Mouse (Mus musculus) adrenal gland, postnatal 14 days (tissue): ENCODE data around the gene Sntb2. TPM values are rescaled to one million over a fixed set of nuclear protein-coding genes. Genes with fewer than 3 reads are reported as not detected.
"Not testable (repeated sequence)": the region's sequence is repeated elsewhere in the genome, so short reads cannot be mapped to it uniquely, and the experiment has no call there.

ENCODE experiments used
- DNase-seq: peaks from one replicate; pipeline ENCODE4 v3.0.0; 2021; ENCODE audit warnings: mixed read lengths
- total RNA-seq: library from RNA; stranded (reverse); gene quantifications from 2 replicates; pipeline ENCODE4 v1.2.3, GENCODE M21; 2021

Gene Sntb2
- total RNA-seq, 1 experiment from 2014 or later = 24.2 TPM

GRCm38 (mm10) chr8:107033609-107034008 lies 98.1 kb downstream of the Sntb2 start:
- not testable (repeated sequence) for DNase-seq

- no peak for DNase-seq
Measured at GRCm38 (mm10) chr8:107035641-107036040, 100.1 kb downstream of the Sntb2 start.

GRCm38 (mm10) chr8:107036626-107037025 lies 101.1 kb downstream of the Sntb2 start:
- peak; percentile 59 for DNase-seq

DNA sequence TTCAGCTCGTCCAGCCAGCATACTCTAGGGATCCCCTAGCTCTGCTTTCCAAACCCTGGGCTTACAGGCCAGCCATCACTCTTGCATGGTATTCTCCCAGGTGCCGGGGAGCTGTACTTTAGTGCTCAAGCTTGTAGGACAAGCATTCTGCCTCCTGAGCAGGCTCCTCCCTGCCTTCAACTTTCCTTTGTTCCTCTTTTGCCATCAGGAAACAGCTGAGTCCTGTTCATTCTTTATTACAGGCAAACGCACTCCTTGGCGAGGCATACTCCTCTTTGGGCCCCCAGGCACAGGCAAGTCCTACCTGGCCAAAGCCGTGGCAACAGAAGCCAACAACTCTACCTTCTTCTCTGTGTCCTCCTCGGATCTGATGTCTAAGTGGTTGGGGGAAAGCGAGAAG lies 105.1 kb downstream of the Sntb2 start:
- DNase-seq = no peak

- no peak for DNase-seq
Measured at GRCm38 (mm10) chr8:107045478-107045877, 109.9 kb downstream of the Sntb2 start.

DNA sequence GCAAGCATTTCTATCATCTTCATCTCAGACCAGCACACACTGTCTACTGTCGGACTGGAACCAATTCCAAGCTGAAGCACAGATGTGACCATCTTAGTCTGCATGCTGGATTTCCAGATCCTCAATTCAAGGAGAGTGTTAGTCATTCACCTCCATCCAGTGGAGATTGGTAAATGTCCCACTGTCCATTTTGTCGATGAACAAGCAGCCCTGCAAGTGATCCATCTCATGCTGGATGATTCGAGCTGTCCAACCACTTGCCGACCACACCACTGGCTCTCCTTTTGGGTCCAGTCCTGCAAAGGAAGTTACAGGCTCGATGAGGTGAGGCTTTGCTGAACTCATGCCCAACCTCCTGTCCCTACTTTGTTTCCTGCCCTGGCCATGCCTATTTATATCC lies 111.4 kb downstream of the Sntb2 start:
- DNase-seq = no peak

DNA sequence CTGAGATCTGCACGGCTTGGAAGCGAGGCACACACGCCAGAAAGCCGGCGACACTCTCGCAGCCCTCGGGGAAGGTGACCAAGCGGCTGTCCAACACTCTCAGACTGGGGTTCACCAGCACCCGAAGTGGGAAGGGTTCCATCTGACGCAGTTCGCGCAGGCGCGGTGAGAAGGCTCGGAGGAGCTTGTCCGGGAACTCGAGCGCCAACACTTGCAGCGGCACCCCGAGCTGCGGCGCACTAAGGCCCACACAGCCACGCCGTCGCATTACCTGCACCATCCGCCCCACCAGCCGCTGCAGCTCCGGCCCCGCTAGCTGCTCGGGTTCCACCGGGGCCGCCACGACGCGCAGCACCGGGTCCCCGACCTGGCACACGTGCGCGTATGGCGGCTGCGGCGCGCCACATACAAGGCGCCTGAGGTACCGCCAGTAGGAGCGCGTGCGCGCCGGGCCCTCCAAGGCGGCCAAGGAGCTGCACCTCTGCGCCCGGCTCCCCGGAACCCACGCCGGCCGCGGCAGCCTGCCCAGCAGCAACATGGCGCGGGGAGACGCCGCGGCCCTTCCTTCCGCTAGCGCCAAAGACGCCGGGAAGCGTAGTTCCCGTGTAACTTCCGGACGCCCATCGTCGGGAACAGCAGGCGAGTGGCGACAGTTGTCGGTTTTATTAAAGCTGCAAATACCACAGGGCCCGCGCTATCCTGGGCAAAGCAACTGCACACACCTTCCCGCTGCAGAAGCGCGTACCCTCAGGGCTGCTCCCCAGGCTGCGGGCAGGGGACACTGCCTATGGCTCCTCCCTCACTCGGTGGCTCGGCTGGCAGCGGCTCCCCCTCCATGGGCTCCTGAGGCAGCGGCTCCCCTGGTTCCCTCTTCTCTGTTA lies 112.8 kb downstream of the Sntb2 start, which contains the start of gene Pdf:
Pdf (minus strand) TSS at position 554 of the 881 bp plus-strand sequence.
- peak; percentile 93 for DNase-seq

DNA sequence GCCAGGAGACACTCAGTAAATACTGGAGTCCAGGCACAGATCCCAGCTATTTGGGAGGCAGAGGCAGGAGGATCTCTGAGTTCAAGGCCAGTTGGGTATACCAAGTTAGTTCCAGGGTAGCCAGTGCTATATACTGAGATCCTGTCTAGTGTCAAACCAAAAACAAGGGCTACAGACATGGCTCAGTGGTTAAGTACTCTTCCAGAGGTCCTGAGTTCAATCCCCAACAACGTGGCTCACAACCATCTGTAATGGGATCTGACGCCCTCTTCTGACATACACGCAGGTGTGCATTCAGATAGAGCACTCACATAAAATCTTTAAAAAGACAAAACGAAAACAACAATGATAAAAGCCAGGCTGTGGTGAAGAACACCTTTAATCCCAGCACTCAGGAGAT lies 113.9 kb downstream of the Sntb2 start:
- no peak for DNase-seq

GRCm38 (mm10) chr8:107052046-107052445 lies 116.5 kb downstream of the Sntb2 start:
- peak; percentile 60 for DNase-seq

GRCm38 (mm10) chr8:107056076-107056972 lies 120.8 kb downstream of the Sntb2 start, which contains the start of the genes Cog8 and Nip7:
Cog8 (minus strand) TSS chr8:107056689.
Nip7 (plus strand) TSS chr8:107056877.
- DNase-seq = peak; percentile 98

GRCm38 (mm10) chr8:107056973-107057369 lies 121.4 kb downstream of the Sntb2 start:
- DNase-seq = no peak

DNA sequence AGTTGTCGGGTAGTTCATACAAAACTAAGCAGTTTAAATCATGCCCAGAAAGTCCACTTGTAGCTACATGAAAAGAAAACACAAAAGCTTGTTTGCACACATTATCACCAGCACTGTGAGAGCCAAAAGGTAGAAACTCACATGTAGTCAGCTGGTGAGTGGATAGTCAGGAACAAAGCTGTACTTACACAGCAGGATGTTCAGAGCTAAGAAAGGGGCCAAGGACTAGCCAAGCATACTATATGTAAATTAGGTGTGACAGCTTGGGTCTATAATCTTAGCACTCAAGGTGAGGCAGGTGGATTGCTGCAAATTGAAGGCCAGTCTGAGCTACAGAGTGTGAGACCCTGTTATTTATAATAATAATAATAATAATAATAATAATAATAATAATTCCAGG lies 127.1 kb downstream of the Sntb2 start:
- no peak for DNase-seq

- DNase-seq = peak; percentile 63
Measured at GRCm38 (mm10) chr8:107065511-107066496, 130.3 kb downstream of the Sntb2 start, which contains the start of gene Tmed6. Tmed6 (minus strand) TSS chr8:107065644.

Other genes starting within 250 kb of the Sntb2 start
- gene Has3, start 65.5 kb upstream of the Sntb2 start, total RNA-seq = 0.83 and 1.0 TPM in 2 replicates
- 47.2 and 49.9 TPM in 2 replicates for gene Utp4, start 42.1 kb upstream of the Sntb2 start, total RNA-seq
- 58.6 and 63.6 TPM in 2 replicates for gene Vps4a, start 95.5 kb downstream of the Sntb2 start, total RNA-seq
- gene Pdf, start 112.9 kb downstream of the Sntb2 start, total RNA-seq = 34.9 and 38.6 TPM in 2 replicates
- 29.4 and 30.3 TPM in 2 replicates for gene Cog8, start 120.9 kb downstream of the Sntb2 start, total RNA-seq
- 40.1 and 50.2 TPM in 2 replicates for gene Nip7, start 121.1 kb downstream of the Sntb2 start, total RNA-seq
- not detected in 2 replicates for gene Tmed6, start 129.9 kb downstream of the Sntb2 start, total RNA-seq
- 25.0 and 26.2 TPM in 2 replicates for gene Terf2, start 160.8 kb downstream of the Sntb2 start, total RNA-seq
- gene Cyb5b, start 214.9 kb downstream of the Sntb2 start, total RNA-seq = 260 and 305 TPM in 2 replicates